Mouse (Mus musculus): ENCODE results near the gene Vmn1r217. TPM values are rescaled to one million over a fixed set of nuclear protein-coding genes. Genes with fewer than 3 reads are reported as not detected.

Gene Vmn1r217
- polyA plus RNA-seq, 1 experiment from 2014 or later: not detected

GRCm38 (mm10) chr13:23067725-23068124, 50.3 kb downstream of the Vmn1r217 start, which contains the start of gene Vmn1r215:
Gene Vmn1r215, plus strand, starts transcription at chr13:23068025.
- Histone ChIP-seq H3K36me3 (ENCODE audit: control insufficient read depth, insufficient read depth) (no peaks in the 10 kb centered on the region), H3K4me1 (ENCODE audit: control insufficient read depth, insufficient read depth, low read length) (no peaks in the 10 kb centered on the region), H3K27ac (ENCODE audit: low read length) (no peak within 1 kb of the TSS), H3K27me3 (ENCODE audit: control insufficient read depth, insufficient read depth, low read length) (no peaks in the 10 kb centered on the region), H3K4me2 (ENCODE audit: low read depth, low read length) (no peak within 1 kb of the TSS), H3K9ac (ENCODE audit: low read length) (no peak within 1 kb of the TSS), H3K4me3 (ENCODE audit: low read length) (no peak within 1 kb of the TSS), H3K9me3 (replicated peaks; ENCODE audit: control insufficient read depth, low read length) (no peaks in the 10 kb centered on the region)
- WGBS: 65% methylated on average over 1 of the region's 1 CpGs
- no peak for ATAC-seq (replicated peaks; ENCODE audit: extremely low read depth, insufficient read depth, low FRiP score)

GRCm38 (mm10) chr13:23057778-23058177, 60.2 kb downstream of the Vmn1r217 start:
- H3K36me3 ChIP-seq (ENCODE audit: control insufficient read depth, insufficient read depth): no peaks in the 10 kb centered on the region
- no peaks in the 10 kb centered on the region for H3K27me3 ChIP-seq (ENCODE audit: control insufficient read depth, insufficient read depth, low read length)
- WGBS: 59% methylated on average over 1 of the region's 1 CpGs
- no peak overlapping the region for H3K4me2 ChIP-seq (ENCODE audit: low read depth, low read length)
- H3K4me3 ChIP-seq (ENCODE audit: low read length): no peak overlapping the region
- H3K9me3 ChIP-seq (replicated peaks; ENCODE audit: control insufficient read depth, low read length): no peaks in the 10 kb centered on the region
- H3K27ac ChIP-seq (ENCODE audit: low read length): no peak overlapping the region
- H3K9ac ChIP-seq (ENCODE audit: low read length): no peak overlapping the region
- no peak for ATAC-seq (replicated peaks; ENCODE audit: extremely low read depth, insufficient read depth, low FRiP score)
- H3K4me1 ChIP-seq (ENCODE audit: control insufficient read depth, insufficient read depth, low read length): no peaks in the 10 kb centered on the region

Other genes with a start within 250 kb of the Vmn1r217 start
- gene Vmn1r212, start 234.0 kb downstream of the Vmn1r217 start, polyA plus RNA-seq (2015; fragmentation: Nextera tagmentation; extraction: Ambion mirVana): not detected in 2 replicates
- gene Vmn1r213, start 110.6 kb downstream of the Vmn1r217 start, polyA plus RNA-seq (2015; fragmentation: Nextera tagmentation; extraction: Ambion mirVana): not detected in 2 replicates
- gene Vmn1r214, start 87.8 kb downstream of the Vmn1r217 start, polyA plus RNA-seq (2015; fragmentation: Nextera tagmentation; extraction: Ambion mirVana): not detected in 2 replicates
- gene Vmn1r215, start 50.2 kb downstream of the Vmn1r217 start, polyA plus RNA-seq (2015; fragmentation: Nextera tagmentation; extraction: Ambion mirVana): not detected in 2 replicates
- gene Vmn1r218, start 14.9 kb upstream of the Vmn1r217 start, polyA plus RNA-seq (2015; fragmentation: Nextera tagmentation; extraction: Ambion mirVana): not detected in 2 replicates
- 0.01 TPM in 1 of 2 replicates, not detected in the other for gene Vmn1r219, start 41.1 kb upstream of the Vmn1r217 start, polyA plus RNA-seq (2015; fragmentation: Nextera tagmentation; extraction: Ambion mirVana)
- not detected in 2 replicates for gene Vmn1r220, start 69.7 kb upstream of the Vmn1r217 start, polyA plus RNA-seq (2015; fragmentation: Nextera tagmentation; extraction: Ambion mirVana)
- gene Vmn1r221, start 95.9 kb upstream of the Vmn1r217 start, polyA plus RNA-seq (2015; fragmentation: Nextera tagmentation; extraction: Ambion mirVana): not detected in 2 replicates
- not detected in 2 replicates for gene Vmn1r222, start 117.7 kb upstream of the Vmn1r217 start, polyA plus RNA-seq (2015; fragmentation: Nextera tagmentation; extraction: Ambion mirVana)
- gene Vmn1r223, start 128.9 kb upstream of the Vmn1r217 start, polyA plus RNA-seq (2015; fragmentation: Nextera tagmentation; extraction: Ambion mirVana): not detected in 2 replicates

Measured in heart, embryonic 16.5 days (tissue).